Mouse (Mus musculus): Measurements from ENCODE around the gene Ccdc122. TPM values are rescaled to one million over a fixed set of nuclear protein-coding genes. Genes with fewer than 3 reads are reported as not detected.
"Not testable (repeated sequence)": the region's sequence is repeated elsewhere in the genome, so short reads cannot be mapped to it uniquely, and the experiment has no call there.

Ccdc122 gene
- 0.94 and 1.1 TPM in 2 replicates for polyA plus RNA-seq (2015; fragmentation: Nextera tagmentation; extraction: Ambion mirVana)

GRCm38 (mm10) chr14:77036226-77037046, at the start of gene Ccdc122, which contains the start of gene Lacc1:
TSS of gene Ccdc122 (plus strand) at chr14:77036772.
TSS of gene Lacc1 (minus strand) at chr14:77036904.
- WGBS = under 1% methylated on average over 63 of the region's 86 CpGs
- Histone ChIP-seq H3K4me1 (ENCODE audit: control insufficient read depth, insufficient read depth, low read depth, low read length) (peaks cover 3% of the 10 kb centered on the region; the same call in 1 of the 2 replicates), H3K4me3 (ENCODE audit: low read length) (peak within 1 kb of the TSS; percentile 61), H3K27ac (ENCODE audit: low read depth, low read length) (no peak within 1 kb of the TSS), H3K27me3 (replicated peaks; ENCODE audit: control insufficient read depth, insufficient read depth, low read length) (no peaks in the 10 kb centered on the region), H3K9me3 (ENCODE audit: control insufficient read depth, low read length) (no peaks in the 10 kb centered on the region), H3K4me2 (ENCODE audit: low read length) (peak within 1 kb of the TSS; percentile 93), H3K36me3 (ENCODE audit: control insufficient read depth, insufficient read depth, low read length) (no peaks in the 10 kb centered on the region), H3K9ac (ENCODE audit: low read depth, low read length) (peak within 1 kb of the TSS; percentile 78)
- ATAC-seq = peak; percentile 71

GRCm38 (mm10) chr14:76990351-76990750, 46.2 kb upstream of the Ccdc122 start:
- not testable (repeated sequence) for H3K36me3 ChIP-seq (ENCODE audit: control insufficient read depth, insufficient read depth, low read length); H3K9ac ChIP-seq (ENCODE audit: low read depth, low read length); H3K4me1 ChIP-seq (ENCODE audit: control insufficient read depth, insufficient read depth, low read depth, low read length); H3K27me3 ChIP-seq (replicated peaks; ENCODE audit: control insufficient read depth, insufficient read depth, low read length); H3K4me2 ChIP-seq (ENCODE audit: low read length); H3K27ac ChIP-seq (ENCODE audit: low read depth, low read length); H3K4me3 ChIP-seq (ENCODE audit: low read length); H3K9me3 ChIP-seq (ENCODE audit: control insufficient read depth, low read length); ATAC-seq
- WGBS = 88% methylated on average over 2 of the region's 2 CpGs

GRCm38 (mm10) chr14:77004740-77005139, 31.8 kb upstream of the Ccdc122 start:
- 62% methylated on average over 8 of the region's 8 CpGs for WGBS
- no peak overlapping the region for H3K9ac ChIP-seq (ENCODE audit: low read depth, low read length)
- no peaks in the 10 kb centered on the region for H3K36me3 ChIP-seq (ENCODE audit: control insufficient read depth, insufficient read depth, low read length)

GRCm38 (mm10) chr14:77005566-77005965, 31.0 kb upstream of the Ccdc122 start:
- 66% methylated on average over 5 of the region's 5 CpGs for WGBS
- H3K4me1 ChIP-seq (ENCODE audit: control insufficient read depth, insufficient read depth, low read depth, low read length) = peaks cover 3% of the 10 kb centered on the region; the same call in 1 of the 2 replicates
- H3K27me3 ChIP-seq (replicated peaks; ENCODE audit: control insufficient read depth, insufficient read depth, low read length) = no peaks in the 10 kb centered on the region
- H3K27ac ChIP-seq (ENCODE audit: low read depth, low read length) = no peak overlapping the region
- ATAC-seq = no peak
- no peaks in the 10 kb centered on the region for H3K36me3 ChIP-seq (ENCODE audit: control insufficient read depth, insufficient read depth, low read length)
- no peak overlapping the region for H3K4me2 ChIP-seq (ENCODE audit: low read length)
- no peak overlapping the region for H3K9ac ChIP-seq (ENCODE audit: low read depth, low read length)
- no peaks in the 10 kb centered on the region for H3K9me3 ChIP-seq (ENCODE audit: control insufficient read depth, low read length)
- H3K4me3 ChIP-seq (ENCODE audit: low read length) = no peak overlapping the region

More at GRCm38 (mm10) chr14:77004740-77005139, 31.8 kb upstream of the Ccdc122 start:
- no peak overlapping the region for H3K27ac ChIP-seq (ENCODE audit: low read depth, low read length)
- no peak for ATAC-seq
- no peaks in the 10 kb centered on the region for H3K27me3 ChIP-seq (replicated peaks; ENCODE audit: control insufficient read depth, insufficient read depth, low read length)
- no peak overlapping the region for H3K4me2 ChIP-seq (ENCODE audit: low read length)
- H3K9me3 ChIP-seq (ENCODE audit: control insufficient read depth, low read length) = no peaks in the 10 kb centered on the region
- peaks cover 3% of the 10 kb centered on the region; the same call in 1 of the 2 replicates for H3K4me1 ChIP-seq (ENCODE audit: control insufficient read depth, insufficient read depth, low read depth, low read length)
- no peak overlapping the region for H3K4me3 ChIP-seq (ENCODE audit: low read length)

- Histone ChIP-seq H3K4me2 (ENCODE audit: low read length) (no peak overlapping the region), H3K4me1 (ENCODE audit: control insufficient read depth, insufficient read depth, low read depth, low read length) (peaks cover 3% of the 10 kb centered on the region; the same call in 1 of the 2 replicates), H3K9me3 (ENCODE audit: control insufficient read depth, low read length) (no peaks in the 10 kb centered on the region), H3K27ac (ENCODE audit: low read depth, low read length) (no peak overlapping the region), H3K36me3 (ENCODE audit: control insufficient read depth, insufficient read depth, low read length) (no peaks in the 10 kb centered on the region), H3K27me3 (replicated peaks; ENCODE audit: control insufficient read depth, insufficient read depth, low read length) (no peaks in the 10 kb centered on the region), H3K9ac (ENCODE audit: low read depth, low read length) (no peak overlapping the region), H3K4me3 (ENCODE audit: low read length) (no peak overlapping the region)
- WGBS = 14% methylated on average over 3 of the region's 3 CpGs
- peak; percentile 74 for ATAC-seq
Measured at GRCm38 (mm10) chr14:77008238-77008637, 28.3 kb upstream of the Ccdc122 start.

- WGBS = 3% methylated on average over 3 of the region's 3 CpGs
- H3K4me2 ChIP-seq (ENCODE audit: low read length) = no peak overlapping the region
- H3K4me1 ChIP-seq (ENCODE audit: control insufficient read depth, insufficient read depth, low read depth, low read length) = no peaks in the 10 kb centered on the region
- ATAC-seq = peak; percentile 65
- no peaks in the 10 kb centered on the region for H3K36me3 ChIP-seq (ENCODE audit: control insufficient read depth, insufficient read depth, low read length)
- H3K9ac ChIP-seq (ENCODE audit: low read depth, low read length) = no peak overlapping the region
- H3K4me3 ChIP-seq (ENCODE audit: low read length) = no peak overlapping the region
- H3K27me3 ChIP-seq (replicated peaks; ENCODE audit: control insufficient read depth, insufficient read depth, low read length) = no peaks in the 10 kb centered on the region
- H3K9me3 ChIP-seq (ENCODE audit: control insufficient read depth, low read length) = no peaks in the 10 kb centered on the region
- no peak overlapping the region for H3K27ac ChIP-seq (ENCODE audit: low read depth, low read length)
Measured at GRCm38 (mm10) chr14:77011804-77012203, 24.8 kb upstream of the Ccdc122 start.

- not testable (repeated sequence) for H3K9me3 ChIP-seq (ENCODE audit: control insufficient read depth, low read length); H3K4me3 ChIP-seq (ENCODE audit: low read length); ATAC-seq; H3K4me1 ChIP-seq (ENCODE audit: control insufficient read depth, insufficient read depth, low read depth, low read length); H3K27ac ChIP-seq (ENCODE audit: low read depth, low read length); H3K9ac ChIP-seq (ENCODE audit: low read depth, low read length); H3K36me3 ChIP-seq (ENCODE audit: control insufficient read depth, insufficient read depth, low read length); H3K4me2 ChIP-seq (ENCODE audit: low read length); H3K27me3 ChIP-seq (replicated peaks; ENCODE audit: control insufficient read depth, insufficient read depth, low read length)
- 66% methylated on average over 12 of the region's 12 CpGs for WGBS
Measured at GRCm38 (mm10) chr14:77016783-77017182, 19.8 kb upstream of the Ccdc122 start.

- Histone ChIP-seq H3K9me3 (ENCODE audit: control insufficient read depth, low read length) (no peaks in the 10 kb centered on the region), H3K9ac (ENCODE audit: low read depth, low read length) (no peak overlapping the region), H3K4me1 (ENCODE audit: control insufficient read depth, insufficient read depth, low read depth, low read length) (no peaks in the 10 kb centered on the region), H3K4me2 (ENCODE audit: low read length) (no peak overlapping the region), H3K4me3 (ENCODE audit: low read length) (no peak overlapping the region), H3K27me3 (replicated peaks; ENCODE audit: control insufficient read depth, insufficient read depth, low read length) (no peaks in the 10 kb centered on the region), H3K36me3 (ENCODE audit: control insufficient read depth, insufficient read depth, low read length) (no peaks in the 10 kb centered on the region), H3K27ac (ENCODE audit: low read depth, low read length) (no peak overlapping the region)
- whole genome bisulfite sequencing = 86% methylated on average over 6 of the region's 6 CpGs
- no peak for ATAC-seq
Measured at GRCm38 (mm10) chr14:77017211-77017610, 19.4 kb upstream of the Ccdc122 start.

GRCm38 (mm10) chr14:77024499-77024898, 12.1 kb upstream of the Ccdc122 start:
- 88% methylated on average over 3 of the region's 3 CpGs for whole genome bisulfite sequencing
- no peak for ATAC-seq
- no peaks in the 10 kb centered on the region for H3K27me3 ChIP-seq (replicated peaks; ENCODE audit: control insufficient read depth, insufficient read depth, low read length)
- H3K4me3 ChIP-seq (ENCODE audit: low read length) = no peak overlapping the region
- H3K27ac ChIP-seq (ENCODE audit: low read depth, low read length) = no peak overlapping the region
- no peaks in the 10 kb centered on the region for H3K4me1 ChIP-seq (ENCODE audit: control insufficient read depth, insufficient read depth, low read depth, low read length)
- H3K9me3 ChIP-seq (ENCODE audit: control insufficient read depth, low read length) = no peaks in the 10 kb centered on the region
- no peaks in the 10 kb centered on the region for H3K36me3 ChIP-seq (ENCODE audit: control insufficient read depth, insufficient read depth, low read length)
- H3K4me2 ChIP-seq (ENCODE audit: low read length) = no peak overlapping the region
- H3K9ac ChIP-seq (ENCODE audit: low read depth, low read length) = no peak overlapping the region
